Mouse (Mus musculus) G1E (cell line): ENCODE results near the gene Gm10837.

Experiments
- CTCF ChIP-seq: IDR thresholded peaks from 2 replicates; pipeline ENCODE4 v1.5.1; 2012; ENCODE audit warnings: low read depth, low read length, inconsistent platforms, mixed read lengths
- GATA1 ChIP-seq: IDR thresholded peaks from 2 replicates; pipeline ENCODE4 v1.6.1; 2012; ENCODE audit warnings: borderline replicate concordance, low read length, inconsistent platforms, mixed read lengths

DNA sequence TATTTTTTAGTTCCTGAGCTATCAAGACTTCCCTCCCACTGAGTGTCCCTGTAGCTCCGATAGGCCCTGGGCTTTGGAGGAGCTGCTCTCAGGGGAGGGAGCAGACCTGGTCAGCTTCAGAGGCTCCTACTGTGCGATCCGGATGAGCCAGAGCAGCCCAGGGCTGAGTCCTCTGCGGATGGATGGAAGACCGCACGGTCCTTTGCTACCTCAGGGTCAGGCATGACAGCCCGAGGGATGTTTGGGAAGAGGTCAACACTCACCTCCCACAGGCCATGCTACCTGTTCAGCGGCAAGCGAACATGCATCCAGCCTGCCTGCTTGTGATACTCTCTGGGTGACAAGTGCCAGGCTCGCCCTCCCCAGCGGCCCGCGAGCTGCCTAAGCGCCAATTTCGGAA, 9.2 kb upstream of the Gm10837 start:
- TF ChIP-seq GATA1, result no peak
- no peak for TF ChIP-seq CTCF
